Mouse (Mus musculus): ENCODE results near the gene Gjb3. TPM values are rescaled to one million over a fixed set of nuclear protein-coding genes. Genes with fewer than 3 reads are reported as not detected.

The Gjb3 gene
- 7.8 and 11.4 TPM in 2 replicates for polyA plus RNA-seq (2016; fragmentation: Nextera tagmentation; extraction: Ambion mirVana)

DNA sequence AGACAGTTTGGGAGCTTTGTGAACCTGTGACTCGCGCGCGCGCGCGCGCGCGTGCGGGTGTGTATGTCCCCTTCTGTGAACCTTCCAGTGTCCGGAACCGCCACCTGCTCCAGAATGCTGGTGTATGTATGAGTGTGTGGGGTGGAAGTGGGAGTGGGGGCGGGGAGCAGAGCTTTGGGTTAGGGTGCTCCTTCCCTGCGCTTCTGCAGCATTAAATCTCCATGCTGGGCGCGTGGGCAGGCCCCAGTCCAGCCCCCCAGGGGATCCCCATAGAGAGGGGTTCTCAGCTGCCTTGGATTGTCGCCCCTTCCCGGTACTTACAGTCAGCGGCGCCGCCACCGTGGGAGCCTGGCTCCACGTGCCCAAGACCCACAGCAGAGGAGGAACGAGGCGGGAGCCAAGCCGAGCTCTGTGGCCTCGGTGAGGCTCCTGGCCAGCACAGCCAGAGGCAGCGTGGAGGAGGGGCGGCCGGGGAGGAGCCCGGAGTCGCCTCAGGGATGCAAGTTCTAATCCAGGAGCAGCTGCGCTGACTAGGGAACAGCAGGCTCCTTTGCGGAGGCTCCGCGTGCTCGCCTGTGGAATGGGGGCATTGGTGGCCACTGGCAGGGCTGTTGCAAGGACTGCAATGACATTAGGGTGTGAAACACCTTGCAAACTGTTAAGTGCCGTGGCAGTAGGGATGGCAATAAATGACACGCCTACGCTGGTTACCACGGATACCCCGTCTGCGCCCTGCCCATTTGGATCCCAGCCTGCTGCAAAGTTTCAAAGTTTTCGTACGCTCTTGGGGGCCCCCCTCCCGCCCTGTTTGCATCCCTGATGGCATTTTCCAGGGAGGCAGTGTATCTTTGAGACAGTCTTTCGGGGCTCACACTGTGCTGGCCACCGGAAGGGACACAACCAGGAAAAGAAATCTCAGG is at the start of gene Gjb3:
Gene Gjb3, minus strand, starts transcription at position 664 of the 920 bp plus-strand sequence.
- peaks cover 23% of the 10 kb centered on the region for H3K4me1 ChIP-seq
- no peaks in the 10 kb centered on the region for H3K36me3 ChIP-seq
- peak within 1 kb of the TSS; percentile 37 for H3K4me3 ChIP-seq
- no peaks in the 10 kb centered on the region for H3K9me3 ChIP-seq (replicated peaks)
- WGBS: 3% methylated on average over 48 of the region's 49 CpGs
- H3K27ac ChIP-seq: peak within 1 kb of the TSS; percentile 50; the same call in 1 of the 2 replicates
- peak; percentile 40 for DNase-seq (ENCODE audit: low spot score)
- H3K27me3 ChIP-seq (ENCODE audit: low read depth, poor library complexity, severe bottlenecking): peaks cover 92% of the 10 kb centered on the region

DNA sequence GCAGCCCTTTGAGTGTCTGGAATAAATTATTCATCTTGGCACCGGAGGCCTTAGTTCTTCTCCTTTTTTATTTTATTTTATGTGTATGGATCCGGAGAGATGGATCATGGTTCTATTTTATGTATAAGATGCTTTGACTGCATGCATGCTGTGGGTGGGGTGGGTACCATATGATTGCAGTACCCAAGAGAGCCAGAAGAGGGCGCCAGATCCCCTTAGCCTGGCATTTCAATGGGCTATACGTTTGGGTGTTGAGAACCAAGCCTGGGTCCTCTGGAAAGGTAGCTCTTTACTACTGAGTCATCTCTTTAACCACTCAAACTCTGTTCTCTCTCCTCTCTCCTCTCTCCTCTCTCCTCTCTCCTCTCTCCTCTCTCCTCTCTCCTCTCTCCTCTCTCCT is 46.7 kb upstream of the Gjb3 start:
- 35% methylated on average over 4 of the region's 4 CpGs for WGBS
- Histone ChIP-seq H3K9me3 (replicated peaks) (no peaks in the 10 kb centered on the region), H3K27ac (no peak overlapping the region), H3K4me1 (no peaks in the 10 kb centered on the region), H3K36me3 (no peaks in the 10 kb centered on the region), H3K27me3 (ENCODE audit: low read depth, poor library complexity, severe bottlenecking) (no peaks in the 10 kb centered on the region), H3K4me3 (no peak overlapping the region)
- no peak for DNase-seq (ENCODE audit: low spot score)

DNA sequence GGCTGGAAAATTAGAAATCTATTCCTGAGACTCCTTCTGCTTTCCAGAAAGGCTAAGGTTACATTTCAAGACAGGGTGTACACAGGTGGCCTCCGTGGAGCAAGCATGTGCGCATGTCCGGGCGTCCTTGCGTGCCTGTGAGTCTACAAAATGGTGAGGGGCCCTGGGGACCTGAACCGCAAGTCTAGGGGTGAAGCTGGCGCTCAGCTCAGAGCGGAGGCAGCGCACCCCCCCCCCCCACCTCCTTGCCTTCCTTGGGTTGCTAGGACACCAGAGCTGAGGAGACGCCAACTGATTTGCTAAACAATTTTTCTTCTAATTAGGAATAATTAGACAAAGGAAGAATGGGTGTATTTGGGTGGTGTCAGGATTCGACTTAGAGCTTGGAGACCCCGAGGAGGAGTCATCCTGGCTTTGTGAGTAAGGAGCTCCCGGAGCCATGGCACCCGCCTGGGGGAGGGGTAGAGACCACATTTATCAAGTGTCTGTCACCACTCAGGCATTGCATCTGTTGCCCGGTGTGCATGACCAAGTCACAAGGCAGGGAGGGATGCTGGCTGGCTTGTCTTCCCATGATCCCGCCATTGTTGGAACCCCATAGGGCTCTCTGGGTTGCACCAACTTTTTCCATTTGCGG is 45.0 kb upstream of the Gjb3 start:
- DNase-seq (ENCODE audit: low spot score): no peak
- Histone ChIP-seq H3K36me3 (no peaks in the 10 kb centered on the region), H3K4me3 (no peak overlapping the region), H3K27ac (no peak overlapping the region), H3K9me3 (replicated peaks) (no peaks in the 10 kb centered on the region), H3K27me3 (ENCODE audit: low read depth, poor library complexity, severe bottlenecking) (no peaks in the 10 kb centered on the region), H3K4me1 (no peaks in the 10 kb centered on the region)
- 87% methylated on average over 17 of the region's 17 CpGs for WGBS

DNA sequence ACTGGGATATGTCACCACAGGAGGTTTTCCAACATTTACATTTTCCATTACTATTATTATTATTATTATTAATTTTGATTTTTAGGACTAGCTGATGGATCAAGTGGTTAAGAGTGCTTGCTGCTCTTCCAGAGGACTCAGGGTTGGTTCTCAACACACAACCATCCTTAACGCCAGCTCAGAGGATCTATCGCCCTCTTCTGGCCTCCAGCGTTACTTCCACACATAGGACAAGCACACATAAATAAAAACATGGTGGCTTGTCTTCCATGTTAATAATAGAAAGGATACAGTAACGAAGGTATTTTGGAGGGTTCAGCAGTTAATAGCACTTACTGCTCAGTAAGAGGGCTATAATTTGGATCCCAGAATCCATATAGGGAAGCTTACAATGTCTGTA is 44.0 kb upstream of the Gjb3 start:
- no peak for DNase-seq (ENCODE audit: low spot score)
- no peak overlapping the region for H3K27ac ChIP-seq
- H3K4me1 ChIP-seq: no peaks in the 10 kb centered on the region
- H3K36me3 ChIP-seq: no peaks in the 10 kb centered on the region
- 83% methylated on average over 4 of the region's 4 CpGs for WGBS
- H3K27me3 ChIP-seq (ENCODE audit: low read depth, poor library complexity, severe bottlenecking): peaks cover 4% of the 10 kb centered on the region; the same call in 1 of the 2 replicates
- no peak overlapping the region for H3K4me3 ChIP-seq
- no peaks in the 10 kb centered on the region for H3K9me3 ChIP-seq (replicated peaks)

DNA sequence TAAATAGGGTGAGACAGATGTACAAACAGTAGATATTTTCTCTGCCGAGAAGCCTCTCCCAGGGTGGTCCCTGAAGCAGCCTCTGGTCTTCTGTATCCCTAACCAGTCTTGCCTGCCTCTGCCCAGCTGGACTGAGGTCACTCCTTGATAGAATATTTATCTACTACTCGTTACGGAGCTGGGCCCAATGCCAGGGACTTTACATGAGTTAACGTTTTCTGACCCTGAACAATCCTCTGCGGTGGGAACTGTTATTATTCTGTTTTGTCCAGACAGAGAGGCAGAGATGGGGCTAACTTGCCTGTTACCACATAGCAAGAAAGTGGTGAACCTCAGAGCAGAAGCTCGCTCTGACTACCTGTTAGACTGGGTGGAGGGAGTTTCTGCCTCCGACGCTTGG is 42.8 kb upstream of the Gjb3 start:
- no peak for DNase-seq (ENCODE audit: low spot score)
- Histone ChIP-seq H3K27me3 (ENCODE audit: low read depth, poor library complexity, severe bottlenecking) (peaks cover 13% of the 10 kb centered on the region; the same call in 1 of the 2 replicates), H3K9me3 (replicated peaks) (no peaks in the 10 kb centered on the region), H3K36me3 (no peaks in the 10 kb centered on the region), H3K4me1 (0 out of 2 replicates have a peak, but pooled peaks cover 2% of the 10 kb centered on the region), H3K27ac (no peak overlapping the region), H3K4me3 (no peak overlapping the region)
- WGBS: 80% methylated on average over 8 of the region's 8 CpGs

DNA sequence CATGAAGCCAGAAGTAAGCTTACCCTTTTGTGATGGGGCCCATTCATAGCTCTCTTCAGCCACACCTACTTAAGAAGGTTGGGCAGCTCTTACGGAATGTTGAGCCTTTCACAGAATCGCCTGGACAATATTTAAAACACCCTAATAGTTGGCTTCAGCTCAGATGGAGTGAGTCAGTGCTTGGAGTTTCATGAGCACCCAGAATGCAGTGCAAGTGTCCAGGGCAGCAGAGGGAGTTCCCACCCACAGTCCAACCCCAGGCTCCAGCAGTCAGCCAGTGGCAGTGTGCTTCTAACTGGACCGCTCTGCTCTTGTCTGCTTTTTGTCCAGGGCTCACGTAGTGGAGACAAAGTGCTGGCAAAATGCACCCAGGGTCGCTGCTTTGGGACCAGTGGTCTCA is 40.9 kb upstream of the Gjb3 start:
- Histone ChIP-seq H3K27me3 (ENCODE audit: low read depth, poor library complexity, severe bottlenecking) (peaks cover 13% of the 10 kb centered on the region; the same call in 1 of the 2 replicates), H3K27ac (no peak overlapping the region), H3K36me3 (no peaks in the 10 kb centered on the region), H3K4me1 (0 out of 2 replicates have a peak, but pooled peaks cover 6% of the 10 kb centered on the region), H3K9me3 (replicated peaks) (no peaks in the 10 kb centered on the region), H3K4me3 (no peak overlapping the region)
- no peak for DNase-seq (ENCODE audit: low spot score)
- WGBS: 75% methylated on average over 5 of the region's 5 CpGs

DNA sequence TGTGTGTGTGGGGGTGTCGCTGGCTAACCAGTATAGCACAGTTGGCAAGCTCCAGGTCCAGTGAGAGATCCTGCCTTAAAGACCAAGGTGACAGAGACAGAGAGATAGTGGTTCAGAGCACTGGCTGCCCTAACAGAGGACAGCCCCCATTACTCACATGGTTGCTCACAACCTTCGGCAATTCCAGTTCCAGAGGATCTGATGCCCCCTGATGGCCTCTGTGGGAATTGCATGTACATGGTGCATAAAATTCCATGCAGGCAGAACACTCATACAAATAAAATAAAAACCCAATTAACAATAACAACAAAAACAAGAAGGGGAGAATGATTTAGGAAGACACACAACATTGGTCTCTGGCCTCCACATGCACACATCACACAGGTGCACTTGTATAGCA is 39.8 kb upstream of the Gjb3 start:
- 61% methylated on average over 2 of the region's 2 CpGs for WGBS
- H3K36me3 ChIP-seq: no peaks in the 10 kb centered on the region
- peaks cover 13% of the 10 kb centered on the region; the same call in 1 of the 2 replicates for H3K27me3 ChIP-seq (ENCODE audit: low read depth, poor library complexity, severe bottlenecking)
- DNase-seq (ENCODE audit: low spot score): peak; percentile 61
- no peaks in the 10 kb centered on the region for H3K9me3 ChIP-seq (replicated peaks)
- H3K4me3 ChIP-seq: no peak overlapping the region
- H3K4me1 ChIP-seq: peaks cover 13% of the 10 kb centered on the region
- no peak overlapping the region for H3K27ac ChIP-seq

DNA sequence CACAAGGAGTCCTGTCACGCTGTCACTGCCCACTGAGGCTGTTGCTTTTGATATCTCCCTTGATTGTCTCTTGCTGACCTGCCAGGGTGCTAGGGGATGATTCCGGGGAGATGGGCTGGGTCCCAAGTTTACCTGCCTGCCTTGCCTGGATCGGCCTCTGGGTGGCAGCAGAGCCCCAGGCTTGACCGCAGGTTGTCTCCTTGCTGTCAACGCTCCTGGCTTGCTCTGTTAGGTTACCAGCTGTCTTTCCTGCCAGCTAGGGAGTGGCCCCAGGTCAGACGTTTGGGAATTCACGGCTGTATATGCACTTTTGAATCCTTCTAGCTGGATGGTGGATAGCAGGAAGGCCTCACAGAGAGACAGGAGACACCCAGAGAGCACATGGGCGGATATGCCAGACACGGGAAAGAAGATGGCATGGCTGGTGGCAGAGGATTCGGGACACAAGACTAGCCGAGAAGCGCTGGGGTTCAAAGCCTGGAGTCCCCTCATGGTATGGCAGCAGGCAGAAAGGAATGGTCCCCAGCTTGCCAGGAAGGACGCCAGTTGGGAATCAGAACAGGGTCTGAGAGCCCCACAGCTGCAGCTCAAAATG is 37.8 kb upstream of the Gjb3 start:
- H3K9me3 ChIP-seq (replicated peaks): no peaks in the 10 kb centered on the region
- no peaks in the 10 kb centered on the region for H3K36me3 ChIP-seq
- 35% methylated on average over 13 of the region's 13 CpGs for WGBS
- no peak overlapping the region for H3K27ac ChIP-seq
- peaks cover 30% of the 10 kb centered on the region for H3K4me1 ChIP-seq
- no peak overlapping the region for H3K4me3 ChIP-seq
- peaks cover 13% of the 10 kb centered on the region; the same call in 1 of the 2 replicates for H3K27me3 ChIP-seq (ENCODE audit: low read depth, poor library complexity, severe bottlenecking)
- peak; percentile 87 for DNase-seq (ENCODE audit: low spot score)

DNA sequence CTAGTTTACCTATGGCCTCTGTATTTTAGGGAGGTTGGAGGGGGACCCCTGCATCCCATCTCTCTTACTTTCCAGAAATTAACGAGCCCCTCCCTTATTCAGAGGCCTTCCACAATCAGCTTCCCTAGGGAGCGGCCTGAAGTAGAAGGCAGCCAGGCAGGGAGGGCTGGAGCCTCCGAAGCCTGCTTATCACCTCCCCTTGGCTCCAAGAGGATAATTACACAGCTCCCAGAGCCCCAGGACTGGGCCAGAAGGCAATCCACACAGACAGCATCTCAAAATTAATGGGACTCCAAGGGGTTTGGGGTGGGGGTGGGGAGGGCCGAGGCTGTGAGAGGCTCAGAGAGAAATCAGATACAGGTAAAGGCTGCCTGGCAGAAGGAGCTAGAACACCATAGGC is 35.2 kb upstream of the Gjb3 start:
- Histone ChIP-seq H3K27ac (peak overlapping the region; percentile 39; the same call in 1 of the 2 replicates), H3K4me1 (peaks cover 30% of the 10 kb centered on the region), H3K4me3 (no peak overlapping the region), H3K27me3 (ENCODE audit: low read depth, poor library complexity, severe bottlenecking) (peaks cover 13% of the 10 kb centered on the region; the same call in 1 of the 2 replicates), H3K36me3 (no peaks in the 10 kb centered on the region), H3K9me3 (replicated peaks) (no peaks in the 10 kb centered on the region)
- 8% methylated on average over 4 of the region's 4 CpGs for WGBS
- DNase-seq (ENCODE audit: low spot score): no peak

DNA sequence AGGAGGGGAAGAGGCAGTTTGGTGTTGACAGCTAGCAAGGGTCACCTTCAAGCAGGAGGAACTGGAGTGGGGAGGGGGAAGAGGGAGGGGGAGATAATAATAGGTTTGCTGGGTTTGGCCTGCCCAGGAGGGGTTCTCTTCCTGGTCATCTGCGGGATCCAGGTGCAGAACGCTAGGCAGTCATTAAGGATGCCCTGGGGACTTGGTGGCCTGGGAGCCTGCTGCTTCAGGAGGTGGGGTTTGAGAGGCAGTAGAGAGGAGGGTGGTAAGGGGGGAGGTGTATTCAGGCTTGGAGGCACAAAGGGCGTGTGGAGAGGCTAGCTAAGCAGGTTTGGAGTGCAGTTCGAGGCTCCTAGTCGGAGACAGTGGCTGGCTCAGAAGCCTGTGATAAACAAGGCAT is 34.8 kb upstream of the Gjb3 start:
- Histone ChIP-seq H3K4me1 (peaks cover 30% of the 10 kb centered on the region), H3K27me3 (ENCODE audit: low read depth, poor library complexity, severe bottlenecking) (peaks cover 13% of the 10 kb centered on the region; the same call in 1 of the 2 replicates), H3K9me3 (replicated peaks) (no peaks in the 10 kb centered on the region), H3K27ac (peak overlapping the region; percentile 39; the same call in 1 of the 2 replicates), H3K36me3 (no peaks in the 10 kb centered on the region), H3K4me3 (no peak overlapping the region)
- WGBS: 21% methylated on average over 5 of the region's 5 CpGs
- DNase-seq (ENCODE audit: low spot score): no peak

DNA sequence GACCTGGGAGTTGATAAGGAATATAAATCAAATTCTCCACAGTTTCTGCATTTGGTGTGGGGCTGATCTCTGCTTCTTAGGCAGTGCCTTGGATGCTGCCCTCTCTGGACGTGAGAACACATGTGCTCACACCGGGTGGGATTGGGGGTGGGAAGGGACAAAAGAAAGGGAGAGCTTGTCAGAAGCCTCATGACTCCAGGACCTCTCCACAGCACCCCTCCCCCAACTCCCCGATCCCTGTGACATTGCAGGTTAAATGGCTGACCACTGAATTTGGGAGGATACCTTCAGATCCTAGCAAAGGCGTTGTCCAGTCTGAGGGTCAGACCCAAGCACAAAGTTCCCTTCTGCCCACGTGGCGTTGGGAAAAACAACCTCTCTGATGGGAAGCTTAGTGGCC is 33.8 kb upstream of the Gjb3 start:
- Histone ChIP-seq H3K4me1 (peaks cover 38% of the 10 kb centered on the region), H3K27me3 (ENCODE audit: low read depth, poor library complexity, severe bottlenecking) (peaks cover 17% of the 10 kb centered on the region), H3K9me3 (replicated peaks) (no peaks in the 10 kb centered on the region), H3K27ac (no peak overlapping the region; the same call in 1 of the 2 replicates), H3K4me3 (no peak overlapping the region), H3K36me3 (no peaks in the 10 kb centered on the region)
- WGBS: 67% methylated on average over 6 of the region's 6 CpGs
- no peak for DNase-seq (ENCODE audit: low spot score)

DNA sequence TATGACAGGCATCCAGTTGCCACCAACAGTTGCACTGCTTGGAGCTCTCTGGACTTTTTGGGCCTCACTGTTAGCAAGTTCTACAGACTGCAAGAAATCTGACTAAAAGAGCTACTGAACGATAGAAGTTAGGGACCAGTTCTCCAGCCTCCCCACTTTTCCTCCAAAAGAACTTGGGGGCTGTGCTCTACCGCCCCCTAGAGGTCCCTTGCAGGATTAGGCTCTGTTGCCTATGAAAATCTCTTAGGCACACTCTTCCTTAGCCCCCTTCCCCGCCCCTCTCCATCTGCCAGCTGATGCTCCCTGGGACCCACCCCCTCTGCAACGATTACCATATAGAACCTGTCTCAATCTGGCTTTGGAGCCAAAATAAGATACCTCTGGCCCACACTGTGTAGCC is 32.7 kb upstream of the Gjb3 start:
- Histone ChIP-seq H3K9me3 (replicated peaks) (no peaks in the 10 kb centered on the region), H3K4me3 (no peak overlapping the region), H3K27ac (no peak overlapping the region), H3K27me3 (ENCODE audit: low read depth, poor library complexity, severe bottlenecking) (peaks cover 19% of the 10 kb centered on the region), H3K4me1 (peaks cover 39% of the 10 kb centered on the region), H3K36me3 (no peaks in the 10 kb centered on the region)
- WGBS: 66% methylated on average over 4 of the region's 4 CpGs
- DNase-seq (ENCODE audit: low spot score): no peak
